Mouse (Mus musculus): ENCODE data around the gene Serpinb9b.

- TF ChIP-seq POLR2A (IDR thresholded peaks at IDR 0.05; ENCODE audit: control insufficient read depth, low read depth, low read length) = no peak
- no peak for TF ChIP-seq CTCF (IDR thresholded peaks at IDR 0.05; ENCODE audit: control insufficient read depth, insufficient read depth, insufficient replicate concordance, low read depth, low read length)
These were observed 13.9 kb upstream of the Serpinb9b start for GRCm38 (mm10) chr13:33013271-33013670.

Measured in testis, adult 2 months (tissue).